Mouse (Mus musculus) intestine, embryonic 15.5 days (tissue): ENCODE measurements around the gene Adcy6. TPM values are rescaled to one million over a fixed set of nuclear protein-coding genes. Genes with fewer than 3 reads are reported as not detected.

ENCODE experiments used
- ATAC-seq: fragments of 200-750 bp; cut with Nextera tagmentation; 2 replicates; pipeline ENCODE4 v1.8.0; 2017; ENCODE audit warnings: moderate TSS enrichment, moderate library complexity
- H3K27ac ChIP-seq: fragments of 300-500 bp; sonication (generic); 2 replicates; pipeline ENCODE4 v1.5.1; 2015; ENCODE audit warnings: mild to moderate bottlenecking, inconsistent platforms
- H3K27me3 ChIP-seq: fragments of 300-500 bp; sonication (generic); replicated peaks from 2 replicates; pipeline ENCODE4 v1.6.1; 2015; ENCODE audit warnings: inconsistent platforms
- H3K36me3 ChIP-seq: fragments of 300-500 bp; sonication (generic); 2 replicates; pipeline ENCODE4 v1.6.1; 2015; ENCODE audit warnings: inconsistent platforms
- H3K4me1 ChIP-seq: fragments of 300-500 bp; sonication (generic); replicated peaks from 2 replicates; pipeline ENCODE4 v1.6.1; 2015; ENCODE audit warnings: inconsistent platforms
- H3K4me2 ChIP-seq: fragments of 300-500 bp; sonication (generic); replicated peaks from 2 replicates; pipeline ENCODE4 v1.6.1; 2015; ENCODE audit warnings: mild to moderate bottlenecking, inconsistent platforms
- H3K4me3 ChIP-seq: fragments of 300-500 bp; sonication (generic); replicated peaks from 2 replicates; pipeline ENCODE4 v1.5.1; 2015; ENCODE audit warnings: inconsistent platforms
- H3K9ac ChIP-seq: fragments of 300-500 bp; sonication (generic); 2 replicates; pipeline ENCODE4 v1.6.1; 2015; ENCODE audit warnings: inconsistent platforms
- H3K9me3 ChIP-seq: fragments of 300-500 bp; sonication (generic); 2 replicates; pipeline ENCODE4 v1.6.1; 2016; ENCODE audit warnings: inconsistent platforms
- WGBS: fragments of 180-500 bp; shearing (Covaris S2); methylation state at CpG from one replicate; pipeline ENCODE4 v1.1.7; 2015; 5-methylcytosine and 5-hydroxymethylcytosine counted together
- polyA plus RNA-seq: library from polyadenylated mRNA; unstranded; fragments of >200 nt; fragmentation: Nextera tagmentation; extraction: Ambion mirVana; gene quantifications from 2 replicates; pipeline ENCODE4 v1.2.1, GENCODE M21; 2015

The Adcy6 gene
- polyA plus RNA-seq, 1 experiment from 2014 or later, result 21.4 TPM

GRCm38 (mm10) chr15:98635291-98635841, 25.5 kb upstream of the Adcy6 start:
- Histone ChIP-seq H3K4me1 (peaks cover 47% of the 10 kb centered on the region), H3K27ac (peak overlapping the region; percentile 83), H3K9ac (peak overlapping the region; percentile 77), H3K27me3 (peaks cover 14% of the 10 kb centered on the region), H3K9me3 (no peaks in the 10 kb centered on the region), H3K4me2 (peak overlapping the region; percentile 94), H3K36me3 (no peaks in the 10 kb centered on the region), H3K4me3 (peak overlapping the region; percentile 89)
- 5% methylated on average over 21 of the region's 21 CpGs for WGBS
- no peak for ATAC-seq

GRCm38 (mm10) chr15:98634541-98635081, 24.7 kb upstream of the Adcy6 start:
- Histone ChIP-seq H3K27me3 (peaks cover 14% of the 10 kb centered on the region), H3K9ac (peak overlapping the region; percentile 77), H3K4me1 (peaks cover 50% of the 10 kb centered on the region), H3K27ac (peak overlapping the region; percentile 83), H3K9me3 (no peaks in the 10 kb centered on the region), H3K36me3 (no peaks in the 10 kb centered on the region), H3K4me2 (peak overlapping the region; percentile 94), H3K4me3 (peak overlapping the region; percentile 89)
- peak; percentile 69 for ATAC-seq
- 1% methylated on average over 55 of the region's 65 CpGs for WGBS

GRCm38 (mm10) chr15:98633822-98634470, 24.1 kb upstream of the Adcy6 start:
- H3K27me3 ChIP-seq, result peaks cover 14% of the 10 kb centered on the region
- H3K9me3 ChIP-seq, result no peaks in the 10 kb centered on the region
- peaks cover 56% of the 10 kb centered on the region for H3K4me1 ChIP-seq
- peak overlapping the region; percentile 83 for H3K27ac ChIP-seq
- no peaks in the 10 kb centered on the region for H3K36me3 ChIP-seq
- H3K9ac ChIP-seq, result peak overlapping the region; percentile 77
- ATAC-seq, result no peak; the same call in 1 of the 2 replicates
- peak overlapping the region; percentile 89 for H3K4me3 ChIP-seq
- H3K4me2 ChIP-seq, result peak overlapping the region; percentile 94
- 3% methylated on average over 25 of the region's 25 CpGs for WGBS

- no peak for ATAC-seq
- H3K27ac ChIP-seq, result no peak overlapping the region
- 14% methylated on average over 4 of the region's 4 CpGs for WGBS
- peaks cover 14% of the 10 kb centered on the region for H3K27me3 ChIP-seq
- peak overlapping the region; percentile 94 for H3K4me2 ChIP-seq
- no peak overlapping the region for H3K9ac ChIP-seq
- no peaks in the 10 kb centered on the region for H3K36me3 ChIP-seq
- H3K4me1 ChIP-seq, result peaks cover 62% of the 10 kb centered on the region
- no peaks in the 10 kb centered on the region for H3K9me3 ChIP-seq
- H3K4me3 ChIP-seq, result peak overlapping the region; percentile 89
Measured at GRCm38 (mm10) chr15:98632921-98633320, 23.0 kb upstream of the Adcy6 start.

- peak overlapping the region; percentile 70 for H3K27ac ChIP-seq
- H3K4me1 ChIP-seq, result peaks cover 62% of the 10 kb centered on the region
Measured at GRCm38 (mm10) chr15:98632107-98632744, 22.4 kb upstream of the Adcy6 start.

GRCm38 (mm10) chr15:98631493-98631892, 21.6 kb upstream of the Adcy6 start:
- Histone ChIP-seq H3K9ac (peak overlapping the region; percentile 70), H3K4me1 (peaks cover 61% of the 10 kb centered on the region), H3K27me3 (peaks cover 14% of the 10 kb centered on the region), H3K9me3 (no peaks in the 10 kb centered on the region), H3K27ac (peak overlapping the region; percentile 70; the same call in 1 of the 2 replicates), H3K4me2 (peak overlapping the region; percentile 94), H3K36me3 (no peaks in the 10 kb centered on the region), H3K4me3 (peak overlapping the region; percentile 89)
- 2% methylated on average over 18 of the region's 18 CpGs for WGBS
- peak; percentile 27 for ATAC-seq

More at GRCm38 (mm10) chr15:98632107-98632744, 22.4 kb upstream of the Adcy6 start:
- H3K36me3 ChIP-seq, result no peaks in the 10 kb centered on the region
- peaks cover 14% of the 10 kb centered on the region for H3K27me3 ChIP-seq
- peak; percentile 81 for ATAC-seq
- peak overlapping the region; percentile 89 for H3K4me3 ChIP-seq
- peak overlapping the region; percentile 70 for H3K9ac ChIP-seq
- peak overlapping the region; percentile 94 for H3K4me2 ChIP-seq
- 0% methylated on average over 25 of the region's 25 CpGs for WGBS
- no peaks in the 10 kb centered on the region for H3K9me3 ChIP-seq

GRCm38 (mm10) chr15:98630540-98630939, 20.7 kb upstream of the Adcy6 start, which contains the start of gene Cacnb3:
Gene Cacnb3 (plus strand): TSS chr15:98630840.
- 55% methylated on average over 4 of the region's 4 CpGs for WGBS
- peak within 1 kb of the TSS; percentile 94 for H3K4me2 ChIP-seq
- H3K9me3 ChIP-seq, result no peaks in the 10 kb centered on the region
- peak within 1 kb of the TSS; percentile 70 for H3K9ac ChIP-seq
- peak within 1 kb of the TSS; percentile 89 for H3K4me3 ChIP-seq
- no peak for ATAC-seq
- H3K36me3 ChIP-seq, result no peaks in the 10 kb centered on the region
- H3K27me3 ChIP-seq, result peaks cover 14% of the 10 kb centered on the region
- H3K4me1 ChIP-seq, result peaks cover 56% of the 10 kb centered on the region
- H3K27ac ChIP-seq, result peak within 1 kb of the TSS; percentile 70; the same call in 1 of the 2 replicates

- Histone ChIP-seq H3K9me3 (no peaks in the 10 kb centered on the region), H3K4me2 (peak overlapping the region; percentile 49; the same call in 1 of the 2 replicates), H3K9ac (no peak overlapping the region), H3K4me3 (no peak overlapping the region), H3K27me3 (peaks cover 14% of the 10 kb centered on the region), H3K36me3 (no peaks in the 10 kb centered on the region), H3K27ac (no peak overlapping the region), H3K4me1 (peaks cover 51% of the 10 kb centered on the region)
- 42% methylated on average over 6 of the region's 6 CpGs for WGBS
- ATAC-seq, result no peak
Measured at GRCm38 (mm10) chr15:98629464-98629863, 19.6 kb upstream of the Adcy6 start.

- WGBS, result 11% methylated on average over 20 of the region's 20 CpGs
- ATAC-seq, result no peak
- Histone ChIP-seq H3K4me3 (peak overlapping the region; percentile 7), H3K4me1 (peaks cover 45% of the 10 kb centered on the region), H3K9me3 (no peaks in the 10 kb centered on the region), H3K27ac (0 out of 2 replicates have a peak overlapping the region, but pooled peaks have one; percentile 37), H3K27me3 (peaks cover 14% of the 10 kb centered on the region), H3K36me3 (no peaks in the 10 kb centered on the region), H3K4me2 (peak overlapping the region; percentile 49), H3K9ac (no peak overlapping the region)
Measured at GRCm38 (mm10) chr15:98628589-98629254, 18.8 kb upstream of the Adcy6 start.

GRCm38 (mm10) chr15:98626487-98627212, 16.8 kb upstream of the Adcy6 start:
- 78% methylated on average over 7 of the region's 7 CpGs for WGBS
- Histone ChIP-seq H3K4me3 (no peak overlapping the region), H3K9me3 (no peaks in the 10 kb centered on the region), H3K4me1 (peaks cover 32% of the 10 kb centered on the region), H3K4me2 (no peak overlapping the region), H3K27ac (no peak overlapping the region), H3K36me3 (no peaks in the 10 kb centered on the region), H3K9ac (no peak overlapping the region), H3K27me3 (peaks cover 5% of the 10 kb centered on the region)
- no peak for ATAC-seq

GRCm38 (mm10) chr15:98626078-98626477, 16.2 kb upstream of the Adcy6 start:
- Histone ChIP-seq H3K4me2 (no peak overlapping the region), H3K27me3 (peaks cover 4% of the 10 kb centered on the region), H3K4me3 (no peak overlapping the region), H3K4me1 (peaks cover 26% of the 10 kb centered on the region), H3K27ac (no peak overlapping the region), H3K9me3 (no peaks in the 10 kb centered on the region), H3K9ac (no peak overlapping the region), H3K36me3 (no peaks in the 10 kb centered on the region)
- 26% methylated on average over 8 of the region's 8 CpGs for WGBS
- no peak for ATAC-seq
